Mouse (Mus musculus) olfactory bulb, adult 2 months (tissue): ENCODE measurements around the gene Map10.

Experiments
- CTCF ChIP-seq: fragments of 200-500 bp; IDR thresholded peaks from 2 replicates; pipeline ENCODE4 v1.5.1; 2012; ENCODE audit warnings: low read depth, mild to moderate bottlenecking, low read length, moderate library complexity; ENCODE audit not compliant: insufficient read depth
- POLR2A ChIP-seq: fragments of 200-500 bp; IDR thresholded peaks from 2 replicates; pipeline ENCODE4 v1.6.1; 2012; ENCODE audit warnings: mild to moderate bottlenecking, low read depth, low read length, moderate library complexity; ENCODE audit not compliant: insufficient read depth

- TF ChIP-seq CTCF (no peak), POLR2A (no peak)
Measured at GRCm38 (mm10) chr8:125677484-125677883, 7.9 kb downstream of the Map10 start.
